Mouse (Mus musculus): ENCODE data around the gene Susd1. TPM values are rescaled to one million over a fixed set of nuclear protein-coding genes. Genes with fewer than 3 reads are reported as not detected.

Susd1 gene
- polyA plus RNA-seq, 1 experiment: 1.6 TPM

- Histone ChIP-seq H3K4me3 (ENCODE audit: low read depth, low read length) (no peak overlapping the region), H3K27ac (ENCODE audit: insufficient read depth, low read depth, low read length) (no peak overlapping the region), H3K27me3 (ENCODE audit: control insufficient read depth, insufficient read depth, low read length) (no peaks in the 10 kb centered on the region), H3K36me3 (ENCODE audit: control insufficient read depth, insufficient read depth, low read length) (no peaks in the 10 kb centered on the region), H3K4me1 (ENCODE audit: control insufficient read depth, insufficient read depth, insufficient read length, low read length) (no peaks in the 10 kb centered on the region)
- WGBS: 92% methylated on average over 10 of the region's 10 CpGs
- TF ChIP-seq CTCF (IDR thresholded peaks at IDR 0.05; ENCODE audit: extremely low read depth, insufficient read length, insufficient replicate concordance, low read depth, low read length): no peak
- no peak for TF ChIP-seq POLR2A (IDR thresholded peaks at IDR 0.05; ENCODE audit: low read depth, low read length)
Observed at GRCm38 (mm10) chr4:59400931-59401330, 37.5 kb downstream of the Susd1 start.

- WGBS: 67% methylated on average over 4 of the region's 4 CpGs
- Histone ChIP-seq H3K4me3 (ENCODE audit: low read depth, low read length) (no peak overlapping the region), H3K27me3 (ENCODE audit: control insufficient read depth, insufficient read depth, low read length) (no peaks in the 10 kb centered on the region), H3K36me3 (ENCODE audit: control insufficient read depth, insufficient read depth, low read length) (no peaks in the 10 kb centered on the region), H3K4me1 (ENCODE audit: control insufficient read depth, insufficient read depth, insufficient read length, low read length) (no peaks in the 10 kb centered on the region), H3K27ac (ENCODE audit: insufficient read depth, low read depth, low read length) (no peak overlapping the region)
- TF ChIP-seq POLR2A (IDR thresholded peaks at IDR 0.05; ENCODE audit: low read depth, low read length) (no peak), CTCF (IDR thresholded peaks at IDR 0.05; ENCODE audit: extremely low read depth, insufficient read length, insufficient replicate concordance, low read depth, low read length) (no peak)
Observed at GRCm38 (mm10) chr4:59399343-59399742, 39.1 kb downstream of the Susd1 start.

GRCm38 (mm10) chr4:59395528-59395927 lies 42.9 kb downstream of the Susd1 start:
- 84% methylated on average over 2 of the region's 2 CpGs for WGBS

GRCm38 (mm10) chr4:59394155-59394554 lies 44.3 kb downstream of the Susd1 start:
- 93% methylated on average over 2 of the region's 2 CpGs for WGBS
- TF ChIP-seq POLR2A (IDR thresholded peaks at IDR 0.05; ENCODE audit: low read depth, low read length) (no peak), CTCF (IDR thresholded peaks at IDR 0.05; ENCODE audit: extremely low read depth, insufficient read length, insufficient replicate concordance, low read depth, low read length) (no peak)
- Histone ChIP-seq H3K27ac (ENCODE audit: insufficient read depth, low read depth, low read length) (no peak overlapping the region), H3K36me3 (ENCODE audit: control insufficient read depth, insufficient read depth, low read length) (no peaks in the 10 kb centered on the region), H3K4me3 (ENCODE audit: low read depth, low read length) (no peak overlapping the region), H3K4me1 (ENCODE audit: control insufficient read depth, insufficient read depth, insufficient read length, low read length) (no peaks in the 10 kb centered on the region), H3K27me3 (ENCODE audit: control insufficient read depth, insufficient read depth, low read length) (no peaks in the 10 kb centered on the region)

More at GRCm38 (mm10) chr4:59395528-59395927, 42.9 kb downstream of the Susd1 start:
- TF ChIP-seq CTCF (IDR thresholded peaks at IDR 0.05; ENCODE audit: extremely low read depth, insufficient read length, insufficient replicate concordance, low read depth, low read length) (no peak), POLR2A (IDR thresholded peaks at IDR 0.05; ENCODE audit: low read depth, low read length) (no peak)
- Histone ChIP-seq H3K36me3 (ENCODE audit: control insufficient read depth, insufficient read depth, low read length) (no peaks in the 10 kb centered on the region), H3K27me3 (ENCODE audit: control insufficient read depth, insufficient read depth, low read length) (no peaks in the 10 kb centered on the region), H3K4me3 (ENCODE audit: low read depth, low read length) (no peak overlapping the region), H3K27ac (ENCODE audit: insufficient read depth, low read depth, low read length) (no peak overlapping the region), H3K4me1 (ENCODE audit: control insufficient read depth, insufficient read depth, insufficient read length, low read length) (no peaks in the 10 kb centered on the region)

- H3K4me3 ChIP-seq (ENCODE audit: low read depth, low read length): no peak overlapping the region
- H3K27me3 ChIP-seq (ENCODE audit: control insufficient read depth, insufficient read depth, low read length): no peaks in the 10 kb centered on the region
- TF ChIP-seq POLR2A (IDR thresholded peaks at IDR 0.05; ENCODE audit: low read depth, low read length): no peak
- TF ChIP-seq CTCF (IDR thresholded peaks at IDR 0.05; ENCODE audit: extremely low read depth, insufficient read length, insufficient replicate concordance, low read depth, low read length): no peak
- WGBS: 23% methylated on average over 13 of the region's 13 CpGs
- H3K27ac ChIP-seq (ENCODE audit: insufficient read depth, low read depth, low read length): no peak overlapping the region
- peaks cover 5% of the 10 kb centered on the region; the same call in 1 of the 2 replicates for H3K4me1 ChIP-seq (ENCODE audit: control insufficient read depth, insufficient read depth, insufficient read length, low read length)
- H3K36me3 ChIP-seq (ENCODE audit: control insufficient read depth, insufficient read depth, low read length): no peaks in the 10 kb centered on the region
Observed at GRCm38 (mm10) chr4:59388447-59389030, 49.9 kb downstream of the Susd1 start.

- peaks cover 5% of the 10 kb centered on the region; the same call in 1 of the 2 replicates for H3K4me1 ChIP-seq (ENCODE audit: control insufficient read depth, insufficient read depth, insufficient read length, low read length)
- no peaks in the 10 kb centered on the region for H3K27me3 ChIP-seq (ENCODE audit: control insufficient read depth, insufficient read depth, low read length)
- no peak overlapping the region for H3K4me3 ChIP-seq (ENCODE audit: low read depth, low read length)
- H3K36me3 ChIP-seq (ENCODE audit: control insufficient read depth, insufficient read depth, low read length): no peaks in the 10 kb centered on the region
- TF ChIP-seq CTCF (IDR thresholded peaks at IDR 0.05; ENCODE audit: extremely low read depth, insufficient read length, insufficient replicate concordance, low read depth, low read length) (no peak), POLR2A (IDR thresholded peaks at IDR 0.05; ENCODE audit: low read depth, low read length) (no peak)
- 26% methylated on average over 13 of the region's 13 CpGs for WGBS
- peak overlapping the region; percentile 19; the same call in 1 of the 2 replicates for H3K27ac ChIP-seq (ENCODE audit: insufficient read depth, low read depth, low read length)
Observed at GRCm38 (mm10) chr4:59387387-59388210, 50.8 kb downstream of the Susd1 start.

- Histone ChIP-seq H3K36me3 (ENCODE audit: control insufficient read depth, insufficient read depth, low read length) (no peaks in the 10 kb centered on the region), H3K27me3 (ENCODE audit: control insufficient read depth, insufficient read depth, low read length) (no peaks in the 10 kb centered on the region), H3K4me3 (ENCODE audit: low read depth, low read length) (no peak overlapping the region), H3K4me1 (ENCODE audit: control insufficient read depth, insufficient read depth, insufficient read length, low read length) (peaks cover 5% of the 10 kb centered on the region; the same call in 1 of the 2 replicates), H3K27ac (ENCODE audit: insufficient read depth, low read depth, low read length) (no peak overlapping the region)
- TF ChIP-seq POLR2A (IDR thresholded peaks at IDR 0.05; ENCODE audit: low read depth, low read length): no peak
- no peak for TF ChIP-seq CTCF (IDR thresholded peaks at IDR 0.05; ENCODE audit: extremely low read depth, insufficient read length, insufficient replicate concordance, low read depth, low read length)
- WGBS: 82% methylated on average over 10 of the region's 10 CpGs
Observed at GRCm38 (mm10) chr4:59385254-59385895, 53.1 kb downstream of the Susd1 start.

All from small intestine, adult 2 months (tissue).